Mouse (Mus musculus): ENCODE measurements around the gene Ttc41. TPM values are rescaled to one million over a fixed set of nuclear protein-coding genes. Genes with fewer than 3 reads are reported as not detected.
"Not testable (repeated sequence)": the region's sequence is repeated elsewhere in the genome, so short reads cannot be mapped to it uniquely, and the experiment has no call there.

Ttc41 gene
- 1 to 10 TPM; 1.4 to 1.5 TPM for total RNA-seq (2021)
- long read RNA-seq, experiment 1 = 0 reads
- long read RNA-seq, experiment 2, partial matches to known transcripts = 0 of 2 reads
- long read RNA-seq, experiment 2, other reads (novel, unspliced or antisense) = 2 of 2 reads

- DNase-seq = peak; percentile 100
Measured at GRCm38 (mm10) chr10:86705318-86705921, at the start of gene Ttc41, which contains the start of gene Hsp90b1. TSS of gene Ttc41 (plus strand) at chr10:86705811. TSS of gene Hsp90b1 (minus strand) at chr10:86705509.

- not testable (repeated sequence) for DNase-seq
Measured at GRCm38 (mm10) chr10:86670550-86670949, 35.1 kb upstream of the Ttc41 start.

GRCm38 (mm10) chr10:86684797-86685178 lies 20.8 kb upstream of the Ttc41 start:
- not testable (repeated sequence) for DNase-seq

- peak; percentile 78 for DNase-seq
Measured at GRCm38 (mm10) chr10:86685179-86686016, 20.2 kb upstream of the Ttc41 start.

GRCm38 (mm10) chr10:86686017-86686360 lies 19.6 kb upstream of the Ttc41 start:
- not testable (repeated sequence) for DNase-seq

- DNase-seq = no peak
Measured at GRCm38 (mm10) chr10:86700251-86700650, 5.4 kb upstream of the Ttc41 start.

GRCm38 (mm10) chr10:86700973-86701372 lies 4.6 kb upstream of the Ttc41 start:
- DNase-seq = no peak

GRCm38 (mm10) chr10:86702312-86702920 lies 3.2 kb upstream of the Ttc41 start:
- no peak for DNase-seq

- DNase-seq = no peak
Measured at GRCm38 (mm10) chr10:86703375-86703774, 2.2 kb upstream of the Ttc41 start.

GRCm38 (mm10) chr10:86704141-86704540 lies 1.5 kb upstream of the Ttc41 start:
- no peak for DNase-seq

GRCm38 (mm10) chr10:86704589-86705191 lies 921 bp upstream of the Ttc41 start:
- DNase-seq = no peak

GRCm38 (mm10) chr10:86705922-86706752 lies 526 bp downstream of the Ttc41 start:
- DNase-seq = peak; percentile 74

- no peak for DNase-seq
Measured at GRCm38 (mm10) chr10:86707134-86707533, 1.5 kb downstream of the Ttc41 start.

- DNase-seq = no peak
Measured at GRCm38 (mm10) chr10:86712156-86712555, 6.5 kb downstream of the Ttc41 start.

GRCm38 (mm10) chr10:86727548-86727980 lies 22.0 kb downstream of the Ttc41 start:
- DNase-seq = peak; percentile 52

- DNase-seq = no peak
Measured at GRCm38 (mm10) chr10:86728176-86728575, 22.6 kb downstream of the Ttc41 start.

- DNase-seq = peak; percentile 64
Measured at GRCm38 (mm10) chr10:86730823-86731499, 25.4 kb downstream of the Ttc41 start.

- no peak for DNase-seq
Measured at GRCm38 (mm10) chr10:86731500-86731863, 25.9 kb downstream of the Ttc41 start.

GRCm38 (mm10) chr10:86735036-86735435 lies 29.4 kb downstream of the Ttc41 start:
- DNase-seq = no peak

- DNase-seq = no peak
Measured at GRCm38 (mm10) chr10:86742918-86743317, 37.3 kb downstream of the Ttc41 start.

- no peak for DNase-seq
Measured at GRCm38 (mm10) chr10:86744306-86744705, 38.7 kb downstream of the Ttc41 start.

Data from gastrocnemius, postnatal 25 days (tissue).